Mouse (Mus musculus) heart, embryonic 10.5 days (tissue): ENCODE data around the gene Fbp1. TPM values are rescaled to one million over a fixed set of nuclear protein-coding genes. Genes with fewer than 3 reads are reported as not detected.
"Not testable (repeated sequence)": the region's sequence is repeated elsewhere in the genome, so short reads cannot be mapped to it uniquely, and the experiment has no call there.

Experiments used
- DNase-seq: peaks from one replicate; pipeline ENCODE4 v3.0.0-alpha.2; 2017; ENCODE audit warnings: low spot score
- H3K27ac ChIP-seq: fragments of 300-500 bp; sonication (generic); 2 replicates; pipeline ENCODE4 v1.5.1; 2016; ENCODE audit warnings: mild to moderate bottlenecking
- H3K27me3 ChIP-seq: fragments of 300-500 bp; sonication (generic); 2 replicates; pipeline ENCODE4 v1.6.1; 2016; ENCODE audit warnings: mild to moderate bottlenecking; ENCODE audit not compliant: poor library complexity, insufficient read depth, severe bottlenecking
- H3K36me3 ChIP-seq: fragments of 300-500 bp; sonication (generic); 2 replicates; pipeline ENCODE4 v1.6.1; 2016; ENCODE audit warnings: mild to moderate bottlenecking, moderate library complexity
- H3K4me1 ChIP-seq: fragments of 300-500 bp; sonication (generic); 2 replicates; pipeline ENCODE4 v1.6.1; 2016; ENCODE audit warnings: mild to moderate bottlenecking
- H3K4me3 ChIP-seq: fragments of 300-500 bp; sonication (generic); 2 replicates; pipeline ENCODE4 v1.5.1; 2016; ENCODE audit warnings: mild to moderate bottlenecking, moderate library complexity
- H3K9me3 ChIP-seq: fragments of 300-500 bp; sonication (generic); 2 replicates; pipeline ENCODE4 v1.6.1; 2016; ENCODE audit warnings: mild to moderate bottlenecking, moderate library complexity
- WGBS: fragments of 180-500 bp; shearing (Covaris S2); methylation state at CpG from one replicate; pipeline ENCODE4 v1.1.7; 2016; 5-methylcytosine and 5-hydroxymethylcytosine counted together
- polyA plus RNA-seq: library from polyadenylated mRNA; unstranded; fragments of >200 nt; fragmentation: Nextera tagmentation; extraction: Ambion mirVana; gene quantifications from 2 replicates; pipeline ENCODE4 v1.2.1, GENCODE M21; 2016

Fbp1 gene
- polyA plus RNA-seq, 1 experiment from 2014 or later: 0.25 TPM

DNA sequence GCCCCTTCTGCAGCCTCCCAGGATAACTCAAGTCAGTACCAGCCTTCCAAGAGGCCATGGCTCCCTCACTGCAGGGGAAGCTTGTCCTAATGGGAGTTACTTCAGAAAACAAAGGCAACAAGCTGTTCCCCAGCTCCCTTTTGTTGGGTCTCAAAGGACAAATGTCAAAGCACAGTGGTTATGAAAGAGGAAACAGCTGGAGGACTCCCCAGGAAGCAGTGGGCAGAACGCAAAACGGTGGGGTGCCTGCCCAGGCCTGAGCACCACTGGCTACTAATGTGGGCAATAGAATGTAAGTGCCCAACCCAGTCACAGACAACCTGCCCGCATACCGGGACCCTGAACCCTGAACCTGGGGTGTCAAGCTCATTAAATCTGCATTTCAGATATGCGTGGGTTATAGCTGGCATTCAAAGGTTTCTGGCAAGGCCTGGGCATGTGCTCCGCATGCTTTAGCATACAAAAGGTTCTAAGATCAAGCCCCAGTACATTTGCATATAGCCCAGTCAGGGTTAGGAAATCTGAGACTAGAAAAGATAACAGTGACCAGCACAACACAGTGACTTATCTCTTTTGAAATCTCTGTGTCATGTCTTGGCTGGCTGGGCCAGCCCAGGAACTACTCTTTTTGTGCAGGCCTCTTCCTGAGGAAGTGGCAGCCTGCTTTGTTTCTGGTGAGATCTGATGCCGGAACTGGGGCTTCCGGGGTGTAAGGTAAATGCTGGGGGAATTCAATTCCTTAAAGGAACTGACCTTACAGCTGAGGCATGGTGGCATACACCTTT is 8.1 kb downstream of the Fbp1 start:
- Histone ChIP-seq H3K4me1 (peaks cover 7% of the 10 kb centered on the region; the same call in 1 of the 2 replicates), H3K27ac (no peak overlapping the region), H3K4me3 (no peak overlapping the region), H3K9me3 (no peaks in the 10 kb centered on the region), H3K36me3 (no peaks in the 10 kb centered on the region), H3K27me3 (peaks cover 7% of the 10 kb centered on the region; the same call in 1 of the 2 replicates)
- WGBS: 37% methylated on average over 8 of the region's 8 CpGs
- no peak for DNase-seq

DNA sequence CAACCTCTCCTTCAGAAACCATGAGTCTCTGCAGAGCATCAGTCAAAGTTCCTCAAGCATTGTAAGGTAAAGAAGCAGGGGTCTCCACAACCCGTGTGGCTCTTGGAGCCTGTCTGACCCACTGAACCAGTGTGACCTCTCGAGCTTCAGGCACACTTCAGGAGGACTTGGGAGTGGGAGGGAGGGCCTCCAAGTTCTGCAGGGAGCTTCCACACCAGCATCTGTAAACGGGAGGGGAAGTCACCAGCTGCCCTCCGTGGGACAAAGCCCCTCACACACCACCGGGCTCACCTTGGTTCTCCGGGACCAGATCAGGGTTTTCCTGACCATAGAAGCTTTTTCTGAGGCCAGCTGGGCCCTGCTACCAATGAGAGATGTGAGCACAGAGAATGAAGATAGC is 8.7 kb downstream of the Fbp1 start:
- Histone ChIP-seq H3K4me3 (no peak overlapping the region), H3K9me3 (no peaks in the 10 kb centered on the region), H3K4me1 (peaks cover 7% of the 10 kb centered on the region; the same call in 1 of the 2 replicates), H3K27me3 (peaks cover 7% of the 10 kb centered on the region; the same call in 1 of the 2 replicates), H3K36me3 (no peaks in the 10 kb centered on the region), H3K27ac (no peak overlapping the region)
- no peak for DNase-seq
- WGBS: 39% methylated on average over 6 of the region's 6 CpGs

DNA sequence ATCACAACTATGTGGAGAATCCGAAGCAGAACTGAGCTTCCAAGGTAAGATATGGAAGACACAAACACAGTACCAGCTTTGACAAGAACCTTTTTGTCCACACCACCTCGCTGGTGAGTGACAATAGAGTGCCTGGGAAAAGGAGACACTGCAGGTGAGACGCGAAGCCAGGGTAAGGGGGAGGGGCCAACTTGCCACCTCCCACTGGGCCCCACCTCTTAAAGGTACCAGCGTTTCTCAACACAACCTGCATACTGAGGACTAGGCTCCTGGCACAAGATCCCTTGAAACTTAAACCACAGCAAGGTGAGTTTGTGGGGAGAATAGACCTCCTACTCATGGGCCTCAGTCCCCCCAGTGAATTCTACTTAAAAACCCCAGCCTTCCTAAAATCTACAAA is 10.8 kb downstream of the Fbp1 start:
- peaks cover 7% of the 10 kb centered on the region; the same call in 1 of the 2 replicates for H3K4me1 ChIP-seq
- H3K27me3 ChIP-seq: peaks cover 7% of the 10 kb centered on the region; the same call in 1 of the 2 replicates
- no peaks in the 10 kb centered on the region for H3K9me3 ChIP-seq
- no peak for DNase-seq
- no peaks in the 10 kb centered on the region for H3K36me3 ChIP-seq
- WGBS: 9% methylated on average over 5 of the region's 5 CpGs
- no peak overlapping the region for H3K4me3 ChIP-seq
- no peak overlapping the region for H3K27ac ChIP-seq

DNA sequence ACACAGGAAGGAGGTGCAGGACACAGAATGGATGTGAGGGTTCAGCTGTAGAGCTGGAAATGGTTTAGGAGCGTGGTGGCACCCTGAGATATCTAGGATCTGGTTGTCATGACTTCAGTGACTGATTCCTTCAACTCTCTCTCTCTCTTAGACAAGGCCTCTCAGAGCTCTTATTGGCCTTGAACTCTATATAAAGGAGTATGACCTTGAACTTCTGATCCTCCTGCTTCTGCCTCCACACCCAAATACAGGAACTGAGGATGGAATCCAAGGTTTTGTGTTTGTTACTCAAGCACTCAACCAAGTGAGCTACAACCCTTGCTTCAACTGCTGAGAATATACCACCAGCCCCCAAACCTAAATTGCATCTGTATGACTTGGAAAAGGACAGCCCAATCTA is 12.0 kb downstream of the Fbp1 start:
- Histone ChIP-seq H3K27me3 (peaks cover 7% of the 10 kb centered on the region; the same call in 1 of the 2 replicates), H3K9me3 (no peaks in the 10 kb centered on the region), H3K27ac (no peak overlapping the region), H3K4me1 (peaks cover 7% of the 10 kb centered on the region; the same call in 1 of the 2 replicates), H3K4me3 (no peak overlapping the region), H3K36me3 (no peaks in the 10 kb centered on the region)
- 48% methylated on average over 1 of the region's 1 CpGs for WGBS
- no peak for DNase-seq

DNA sequence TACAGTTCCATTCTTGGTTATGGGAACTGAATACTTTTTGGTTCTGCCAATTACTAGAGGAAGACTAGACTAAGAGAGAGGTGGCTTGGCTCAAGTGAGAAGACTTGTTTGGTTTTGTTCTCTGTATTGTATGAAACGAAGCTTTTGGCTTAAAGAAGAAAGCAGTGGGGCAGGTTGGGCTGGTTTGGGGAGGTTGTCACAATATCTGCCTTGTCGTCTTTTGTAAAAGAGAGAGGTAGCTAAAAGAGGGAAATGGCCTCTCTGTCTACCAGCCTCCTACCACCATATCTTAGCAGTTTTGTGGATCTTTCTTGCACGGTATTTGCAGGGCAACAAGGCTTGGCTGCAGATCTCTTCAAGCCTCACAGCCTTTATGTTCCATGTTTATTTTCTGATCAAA is 15.8 kb downstream of the Fbp1 start:
- peaks cover 3% of the 10 kb centered on the region; the same call in 1 of the 2 replicates for H3K4me1 ChIP-seq
- peaks cover 7% of the 10 kb centered on the region; the same call in 1 of the 2 replicates for H3K27me3 ChIP-seq
- 63% methylated on average over 3 of the region's 3 CpGs for WGBS
- no peak for DNase-seq
- H3K4me3 ChIP-seq: no peak overlapping the region
- no peaks in the 10 kb centered on the region; the same call in 1 of the 2 replicates for H3K9me3 ChIP-seq
- H3K27ac ChIP-seq: no peak overlapping the region
- H3K36me3 ChIP-seq: no peaks in the 10 kb centered on the region

DNA sequence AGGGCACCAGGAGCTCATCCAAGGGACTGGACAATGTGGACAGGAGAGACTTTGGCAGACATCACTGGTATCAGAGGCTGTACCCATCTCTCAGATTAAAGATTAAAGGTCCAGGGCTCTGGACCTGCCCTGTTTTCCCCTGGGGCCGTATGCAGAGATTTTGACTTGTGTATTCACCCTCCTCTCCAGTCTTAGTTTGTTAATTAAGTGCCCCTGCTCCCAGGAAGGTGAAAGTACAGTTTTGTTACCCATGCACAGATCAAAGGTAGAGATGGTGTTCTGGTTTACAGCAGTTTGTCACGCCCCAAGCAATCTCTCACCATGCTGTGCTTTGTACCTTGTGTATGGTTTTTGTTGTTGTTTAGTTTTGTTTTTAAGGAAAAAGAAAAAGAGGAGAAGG is 17.5 kb downstream of the Fbp1 start:
- Histone ChIP-seq H3K27ac (no peak overlapping the region), H3K4me1 (no peaks in the 10 kb centered on the region), H3K36me3 (no peaks in the 10 kb centered on the region), H3K27me3 (no peaks in the 10 kb centered on the region), H3K9me3 (no peaks in the 10 kb centered on the region; the same call in 1 of the 2 replicates), H3K4me3 (no peak overlapping the region)
- 69% methylated on average over 2 of the region's 2 CpGs for WGBS
- no peak for DNase-seq

DNA sequence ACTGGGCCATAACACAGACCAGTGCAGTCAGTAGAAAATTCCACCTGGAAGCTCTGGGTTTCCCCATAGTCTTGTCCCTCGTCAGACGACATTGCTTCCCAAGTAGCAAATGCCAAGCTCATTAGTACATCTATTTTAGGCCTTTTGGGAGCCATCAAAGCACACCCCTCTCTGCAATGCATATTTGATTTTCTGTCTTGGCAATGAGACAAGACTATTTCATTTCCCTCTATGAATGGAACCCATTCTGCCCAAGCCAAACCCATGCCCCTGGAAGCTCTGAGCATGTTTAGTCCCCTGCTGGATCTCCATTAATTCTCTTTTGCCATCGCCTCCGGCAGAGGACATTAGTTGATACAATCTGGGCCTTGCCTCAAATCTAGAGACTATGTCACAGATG is 21.3 kb downstream of the Fbp1 start:
- H3K27me3 ChIP-seq: no peaks in the 10 kb centered on the region
- H3K9me3 ChIP-seq: no peaks in the 10 kb centered on the region; the same call in 1 of the 2 replicates
- no peak for DNase-seq
- 0 out of 2 replicates have a peak, but pooled peaks cover 3% of the 10 kb centered on the region for H3K4me1 ChIP-seq
- 64% methylated on average over 4 of the region's 4 CpGs for WGBS
- no peak overlapping the region for H3K4me3 ChIP-seq
- H3K36me3 ChIP-seq: no peaks in the 10 kb centered on the region
- no peak overlapping the region for H3K27ac ChIP-seq

DNA sequence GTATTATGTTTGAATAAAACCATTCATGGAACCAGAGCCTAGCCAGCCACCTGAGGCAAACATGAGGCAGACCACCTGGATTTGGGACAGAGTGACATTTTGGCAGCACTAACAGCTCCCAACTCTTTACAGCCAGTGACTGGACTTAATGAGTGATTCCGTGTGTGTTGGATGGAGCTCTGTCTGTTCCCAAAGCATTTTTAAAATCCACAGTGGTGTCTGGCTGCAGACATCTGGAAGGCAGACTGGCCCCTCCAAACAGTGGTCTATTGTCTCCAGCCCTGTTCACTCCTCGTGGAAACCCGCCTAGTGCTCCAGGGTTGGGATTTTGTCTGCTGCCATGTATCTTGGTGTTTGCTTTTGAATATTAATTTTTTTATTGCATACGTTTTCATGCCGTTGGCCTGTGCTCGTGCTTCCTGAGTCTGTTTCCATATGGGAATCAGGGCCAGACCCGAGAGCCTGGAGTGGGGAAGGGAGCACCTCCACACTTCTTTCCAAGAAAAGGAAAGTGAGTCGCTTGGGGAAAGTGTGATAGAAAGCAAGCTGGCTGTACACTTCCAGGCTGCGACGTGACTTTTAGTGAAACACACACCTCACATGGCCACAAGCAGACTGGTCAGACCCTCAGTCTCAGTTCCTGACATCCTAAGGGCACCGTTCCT is 22.3 kb downstream of the Fbp1 start:
- H3K9me3 ChIP-seq: no peaks in the 10 kb centered on the region; the same call in 1 of the 2 replicates
- H3K4me1 ChIP-seq: 0 out of 2 replicates have a peak, but pooled peaks cover 3% of the 10 kb centered on the region
- H3K27ac ChIP-seq: no peak overlapping the region
- H3K27me3 ChIP-seq: no peaks in the 10 kb centered on the region
- H3K4me3 ChIP-seq: no peak overlapping the region
- 61% methylated on average over 11 of the region's 11 CpGs for WGBS
- no peak for DNase-seq
- H3K36me3 ChIP-seq: no peaks in the 10 kb centered on the region

DNA sequence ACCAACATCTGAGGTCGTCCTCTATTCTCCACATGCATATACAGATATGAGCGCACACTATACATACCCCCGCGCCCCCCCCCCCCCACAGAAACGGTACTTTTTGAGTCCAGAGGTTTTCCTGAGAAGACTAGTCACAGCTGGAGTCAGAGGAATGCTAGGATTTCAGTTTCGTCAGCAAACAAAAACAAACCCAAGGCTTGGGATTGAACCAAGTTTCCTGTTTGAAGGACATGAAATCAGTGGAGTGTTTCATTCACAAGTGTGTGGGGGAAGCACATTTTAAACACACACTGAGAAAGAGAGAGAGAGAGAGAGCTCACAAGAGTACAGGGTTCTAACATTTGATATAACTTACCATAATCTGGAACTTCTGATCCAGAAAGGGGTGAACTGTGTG is 24.3 kb downstream of the Fbp1 start:
- H3K9me3 ChIP-seq: no peaks in the 10 kb centered on the region
- WGBS: 57% methylated on average over 6 of the region's 6 CpGs
- no peak overlapping the region for H3K27ac ChIP-seq
- no peaks in the 10 kb centered on the region for H3K27me3 ChIP-seq
- H3K4me3 ChIP-seq: no peak overlapping the region
- H3K4me1 ChIP-seq: 0 out of 2 replicates have a peak, but pooled peaks cover 3% of the 10 kb centered on the region
- no peaks in the 10 kb centered on the region for H3K36me3 ChIP-seq
- DNase-seq: no peak

DNA sequence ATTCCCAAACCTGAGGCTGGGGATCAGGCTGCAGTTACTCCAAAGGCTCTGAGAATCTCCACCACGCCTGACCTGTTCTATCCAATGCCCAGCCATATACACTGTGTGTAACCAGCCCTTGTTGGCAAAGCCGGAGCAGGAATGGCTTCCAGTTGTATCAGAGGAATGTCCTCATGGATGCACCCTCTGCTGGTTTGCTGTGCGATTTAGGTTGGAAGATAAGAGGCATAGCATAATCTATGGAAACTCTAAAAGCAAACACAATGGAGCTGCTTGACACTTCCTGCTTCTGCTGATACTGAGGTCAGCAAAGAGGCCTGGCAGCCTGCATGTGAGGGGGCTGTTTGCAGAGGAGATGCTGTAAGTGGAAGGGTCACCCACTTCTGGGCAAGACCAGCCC is 25.2 kb downstream of the Fbp1 start:
- DNase-seq: no peak
- H3K27ac ChIP-seq: no peak overlapping the region
- no peaks in the 10 kb centered on the region for H3K27me3 ChIP-seq
- no peaks in the 10 kb centered on the region for H3K36me3 ChIP-seq
- 51% methylated on average over 3 of the region's 3 CpGs for WGBS
- H3K4me3 ChIP-seq: no peak overlapping the region
- 0 out of 2 replicates have a peak, but pooled peaks cover 3% of the 10 kb centered on the region for H3K4me1 ChIP-seq
- no peaks in the 10 kb centered on the region for H3K9me3 ChIP-seq

DNA sequence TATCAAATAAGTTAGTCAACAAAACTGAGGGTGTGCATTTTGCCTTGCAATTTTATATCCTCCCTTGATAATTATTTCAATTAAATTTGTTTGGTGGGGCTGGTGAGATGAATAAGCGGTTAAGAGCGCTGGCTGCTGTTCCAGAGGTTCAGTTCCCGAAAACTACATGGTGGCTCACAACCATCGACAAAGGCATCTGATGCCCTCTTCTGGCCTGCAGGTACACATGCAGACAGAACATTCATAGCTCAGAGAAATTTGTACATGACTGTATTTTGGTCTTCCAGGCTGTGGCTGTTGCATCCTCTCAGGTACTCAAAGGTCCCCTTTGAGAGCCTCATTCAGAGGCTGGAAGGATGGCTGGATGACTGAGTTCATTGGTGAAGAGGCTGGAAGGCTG is 28.0 kb downstream of the Fbp1 start:
- Histone ChIP-seq H3K27ac (no peak overlapping the region), H3K36me3 (no peaks in the 10 kb centered on the region), H3K9me3 (no peaks in the 10 kb centered on the region), H3K27me3 (no peaks in the 10 kb centered on the region), H3K4me1 (0 out of 2 replicates have a peak, but pooled peaks cover 7% of the 10 kb centered on the region), H3K4me3 (no peak overlapping the region)
- no peak for DNase-seq
- WGBS: 87% methylated on average over 4 of the region's 4 CpGs

DNA sequence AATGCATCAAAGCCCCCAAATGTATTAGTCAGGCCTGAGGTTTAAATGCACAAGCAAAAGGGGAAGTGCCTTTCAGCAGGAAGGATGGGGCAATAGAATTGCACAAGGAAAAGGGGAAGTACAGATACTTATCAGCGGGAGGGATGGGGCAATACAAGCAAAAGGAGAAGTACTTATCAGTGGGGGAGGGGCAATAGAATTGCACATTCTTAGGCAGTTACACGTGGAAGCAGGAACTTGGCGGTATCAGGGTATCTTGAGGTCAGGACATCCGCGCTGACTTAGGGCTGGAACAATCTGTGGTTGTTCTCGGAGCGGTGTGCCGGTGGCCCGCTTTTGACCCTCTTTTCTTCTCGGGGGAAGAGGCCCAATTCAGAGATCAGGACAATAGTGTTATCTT is 28.8 kb downstream of the Fbp1 start:
- not testable (repeated sequence) for H3K4me1 ChIP-seq, H3K9me3 ChIP-seq
- WGBS: 63% methylated on average over 10 of the region's 10 CpGs

More for the DNA sequence above, 28.8 kb downstream of the Fbp1 start:
- not testable (repeated sequence) for H3K27ac ChIP-seq, H3K4me3 ChIP-seq, H3K36me3 ChIP-seq, H3K27me3 ChIP-seq, DNase-seq
